In the genomic region with DNA sequence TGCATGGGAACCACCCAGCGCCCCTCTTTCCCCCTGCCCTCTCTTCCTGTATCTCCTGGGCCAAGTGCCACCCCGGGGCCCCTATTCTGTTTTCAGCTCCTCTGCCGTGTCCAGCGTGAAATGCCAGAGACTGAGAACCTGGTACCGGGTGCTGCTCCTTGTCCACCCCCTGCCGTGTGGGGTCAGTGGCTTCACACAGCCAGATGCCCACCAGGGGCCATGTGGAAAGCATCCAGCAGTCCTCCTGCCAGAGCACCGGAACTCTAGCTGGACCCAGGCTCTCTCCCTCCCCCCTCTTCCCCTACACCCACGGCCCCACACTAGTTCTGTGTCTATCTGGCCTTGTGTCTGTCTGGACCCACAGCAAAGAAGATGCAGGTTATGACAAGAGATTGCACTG, we compare ENCODE assay signal across 11 mouse cellular contexts.
DNase-seq lines count a peak whose midpoint lies in the region; ATAC-seq and TF ChIP-seq lines count a peak whose summit lies in the region.
"Had no signal": no experiment of that assay in that cellular context is flagged by ENCODE, and none has a peak within 500 bp of the region (broad histone marks: within the 10 kb centered on the region; RNA-seq: fewer than 3 reads in every experiment).

No protein-coding gene starts in this region.

- no peak for ATAC-seq in liver, embryonic 12.5 days
- no peak for ATAC-seq in liver, postnatal 0 days
- ATAC-seq in forebrain, embryonic 16.5 days = no peak
- no peak for ATAC-seq in limb, embryonic 11.5 days (ENCODE audit: insufficient number of reproducible peaks, low FRiP score, low TSS enrichment, low read depth)
- ATAC-seq in stomach, embryonic 14.5 days (ENCODE audit: insufficient number of reproducible peaks, insufficient read depth, low FRiP score, low read depth) = no peak

- H3K4me1 ChIP-seq in liver, embryonic 12.5 days = peaks cover 40% of the 10 kb centered on the region
- peaks cover 22% of the 10 kb centered on the region for H3K4me1 ChIP-seq in liver, postnatal 0 days (ENCODE audit: insufficient read depth)
- H3K4me1 ChIP-seq in forebrain, embryonic 16.5 days (replicated peaks; ENCODE audit: control insufficient read depth, insufficient read depth, low read length) = peaks cover 29% of the 10 kb centered on the region
- H3K4me1 ChIP-seq in limb, embryonic 11.5 days (ENCODE audit: control insufficient read depth, insufficient read depth, low read length) = peaks cover 6% of the 10 kb centered on the region; the same call in 1 of the 2 replicates
- peaks cover 12% of the 10 kb centered on the region; the same call in 1 of the 2 replicates for H3K4me1 ChIP-seq in stomach, embryonic 14.5 days (ENCODE audit: control insufficient read depth, insufficient read depth, low read length)

- no peaks in the 10 kb centered on the region for H3K9me3 ChIP-seq in liver, embryonic 12.5 days (replicated peaks)
- H3K9me3 ChIP-seq in liver, postnatal 0 days (ENCODE audit: low read length) = no peaks in the 10 kb centered on the region
- no peaks in the 10 kb centered on the region for H3K9me3 ChIP-seq in forebrain, embryonic 16.5 days (ENCODE audit: control insufficient read depth, low read length)
- no peaks in the 10 kb centered on the region for H3K9me3 ChIP-seq in limb, embryonic 11.5 days (ENCODE audit: control insufficient read depth, low read length)
- H3K9me3 ChIP-seq in stomach, embryonic 14.5 days (ENCODE audit: control insufficient read depth, low read depth, low read length) = no peaks in the 10 kb centered on the region

- no peak for TF ChIP-seq CTCF in liver, postnatal 0 days (IDR thresholded peaks at IDR 0.05; ENCODE audit: low read depth)

- WGBS in liver, embryonic 12.5 days (ENCODE audit: insufficient replicate concordance) = 53% methylated on average over 8 of the region's 8 CpGs
- WGBS in liver, postnatal 0 days (ENCODE audit: insufficient replicate concordance) = 63% methylated on average over 8 of the region's 8 CpGs
- 49% methylated on average over 8 of the region's 8 CpGs for WGBS in forebrain, embryonic 16.5 days
- WGBS in limb, embryonic 11.5 days = 40% methylated on average over 8 of the region's 8 CpGs
- WGBS in stomach, embryonic 14.5 days = 33% methylated on average over 8 of the region's 8 CpGs

- H3K4me2 ChIP-seq in liver, embryonic 12.5 days = no peak overlapping the region
- H3K4me2 ChIP-seq in liver, postnatal 0 days (ENCODE audit: low read depth, low read length) = no peak overlapping the region
- no peak overlapping the region for H3K4me2 ChIP-seq in forebrain, embryonic 16.5 days (ENCODE audit: low read length)
- H3K4me2 ChIP-seq in limb, embryonic 11.5 days (ENCODE audit: low read depth, severe bottlenecking) = no peak overlapping the region
- H3K4me2 ChIP-seq in stomach, embryonic 14.5 days (replicated peaks; ENCODE audit: low read depth, low read length) = no peak overlapping the region

- H3K9ac ChIP-seq in liver, embryonic 12.5 days = no peak overlapping the region
- H3K9ac ChIP-seq in liver, postnatal 0 days (replicated peaks) = no peak overlapping the region
- H3K9ac ChIP-seq in forebrain, embryonic 16.5 days (replicated peaks; ENCODE audit: low read depth, low read length) = no peak overlapping the region
- no peak overlapping the region; the same call in 1 of the 2 replicates for H3K9ac ChIP-seq in limb, embryonic 11.5 days (ENCODE audit: low read length)
- no peak overlapping the region for H3K9ac ChIP-seq in stomach, embryonic 14.5 days (replicated peaks; ENCODE audit: low read depth, low read length)

- no peaks in the 10 kb centered on the region for H3K27me3 ChIP-seq in liver, embryonic 12.5 days (replicated peaks)
- H3K27me3 ChIP-seq in liver, postnatal 0 days (ENCODE audit: insufficient read depth, low read length) = no peaks in the 10 kb centered on the region
- no peaks in the 10 kb centered on the region for H3K27me3 ChIP-seq in forebrain, embryonic 16.5 days (replicated peaks; ENCODE audit: control insufficient read depth, insufficient read depth, low read length)
- no peaks in the 10 kb centered on the region for H3K27me3 ChIP-seq in limb, embryonic 11.5 days (ENCODE audit: control insufficient read depth, insufficient read depth, low read length)
- H3K27me3 ChIP-seq in stomach, embryonic 14.5 days (ENCODE audit: control insufficient read depth, insufficient read depth, low read length) = no peaks in the 10 kb centered on the region

- no peak overlapping the region for H3K4me3 ChIP-seq in liver, embryonic 12.5 days
- no peak overlapping the region for H3K4me3 ChIP-seq in liver, postnatal 0 days (ENCODE audit: low read depth, low read length)
- H3K4me3 ChIP-seq in forebrain, embryonic 16.5 days (replicated peaks; ENCODE audit: low read length) = no peak overlapping the region
- H3K4me3 ChIP-seq in limb, embryonic 11.5 days (ENCODE audit: low read depth, low read length) = no peak overlapping the region
- H3K4me3 ChIP-seq in stomach, embryonic 14.5 days (ENCODE audit: low read depth, low read length) = no peak overlapping the region

- DNase-seq in liver, postnatal 0 days = no peak
- no peak for DNase-seq in limb, embryonic 11.5 days (ENCODE audit: low spot score)
- DNase-seq in layer of hippocampus, postnatal 14 days (ENCODE audit: low spot score in 2 of 2) = no peak
- DNase-seq in cerebellum, adult 18-20 months = no peak
- no peak for DNase-seq in gastrocnemius, postnatal 25 days
- DNase-seq: gastrocnemius, postnatal 36 days; layer of hippocampus, adult 9-11 months; lung, postnatal 36 days had no signal

- peak overlapping the region; percentile 48; the same call in 1 of the 2 replicates for H3K27ac ChIP-seq in liver, embryonic 12.5 days
- no peak overlapping the region for H3K27ac ChIP-seq in liver, postnatal 0 days (ENCODE audit: low read depth)
- H3K27ac ChIP-seq in forebrain, embryonic 16.5 days (ENCODE audit: low read length) = peak overlapping the region; percentile 48
- H3K27ac ChIP-seq in limb, embryonic 11.5 days (replicated peaks; ENCODE audit: low read depth, low read length) = 0 out of 2 replicates have a peak overlapping the region, but pooled peaks have one; percentile 21
- H3K27ac ChIP-seq in stomach, embryonic 14.5 days (ENCODE audit: low read length) = peak overlapping the region; percentile 67

- TF ChIP-seq EP300 in liver, postnatal 0 days (IDR thresholded peaks at IDR 0.05; ENCODE audit: low read depth) = no peak

- H3K36me3 ChIP-seq in liver, embryonic 12.5 days = peaks cover 25% of the 10 kb centered on the region
- H3K36me3 ChIP-seq in liver, postnatal 0 days (replicated peaks; ENCODE audit: insufficient read depth, low read length) = peaks cover 1% of the 10 kb centered on the region; the same call in 1 of the 2 replicates
- peaks cover 21% of the 10 kb centered on the region for H3K36me3 ChIP-seq in forebrain, embryonic 16.5 days (ENCODE audit: control insufficient read depth, insufficient read depth)
- H3K36me3 ChIP-seq in limb, embryonic 11.5 days (ENCODE audit: control insufficient read depth, insufficient read depth, low read length) = peaks cover 17% of the 10 kb centered on the region
- H3K36me3 ChIP-seq in stomach, embryonic 14.5 days (ENCODE audit: control insufficient read depth, insufficient read depth, low read length) = peaks cover 19% of the 10 kb centered on the region
